Mouse (Mus musculus) forebrain, embryonic 16.5 days (tissue): ENCODE data around the gene Ptpre. TPM values are rescaled to one million over a fixed set of nuclear protein-coding genes. Genes with fewer than 3 reads are reported as not detected.
A peak's percentile ranks its signal among the peaks of the same experiment; 100 is the strongest.
"Not testable (repeated sequence)": the region's sequence is repeated elsewhere in the genome, so short reads cannot be mapped to it uniquely, and the experiment has no call there.

Experiments used
- ATAC-seq: fragments of 200-750 bp; cut with Nextera tagmentation; 2 replicates; pipeline ENCODE4 v1.8.0; 2017; ENCODE audit warnings: mild to moderate bottlenecking, moderate library complexity
- H3K27ac ChIP-seq: fragments of 300-500 bp; sonication (generic); 2 replicates; pipeline ENCODE4 v1.5.1; 2014; ENCODE audit warnings: low read length, control low read depth
- H3K27me3 ChIP-seq: fragments of 300-500 bp; sonication (generic); replicated peaks from 2 replicates; pipeline ENCODE4 v1.6.1; 2014; ENCODE audit warnings: low read length; ENCODE audit not compliant: control insufficient read depth, insufficient read depth
- H3K36me3 ChIP-seq: fragments of 300-500 bp; sonication (generic); 2 replicates; pipeline ENCODE4 v1.6.1; 2014; ENCODE audit not compliant: control insufficient read depth, insufficient read depth
- H3K4me1 ChIP-seq: fragments of 300-500 bp; sonication (generic); replicated peaks from 2 replicates; pipeline ENCODE4 v1.6.1; 2014; ENCODE audit warnings: low read length; ENCODE audit not compliant: control insufficient read depth, insufficient read depth
- H3K4me2 ChIP-seq: fragments of 300-500 bp; sonication (generic); 2 replicates; pipeline ENCODE4 v1.6.1; 2014; ENCODE audit warnings: mild to moderate bottlenecking, low read length, control low read depth
- H3K4me3 ChIP-seq: fragments of 300-500 bp; sonication (generic); replicated peaks from 2 replicates; pipeline ENCODE4 v1.5.1; 2014; ENCODE audit warnings: mild to moderate bottlenecking, low read length, control low read depth
- H3K9ac ChIP-seq: fragments of 300-500 bp; sonication (generic); replicated peaks from 2 replicates; pipeline ENCODE4 v1.6.1; 2014; ENCODE audit warnings: low read depth, low read length, control low read depth
- H3K9me3 ChIP-seq: fragments of 300-500 bp; sonication (generic); 2 replicates; pipeline ENCODE4 v1.6.1; 2016; ENCODE audit warnings: low read length; ENCODE audit not compliant: control insufficient read depth
- WGBS: fragments of 180-500 bp; shearing (Covaris S2); extraction: QIAGEN DNeasy Blood & Tissue Kit; methylation state at CpG from one replicate; pipeline ENCODE4 v1.1.7; 2014; 5-methylcytosine and 5-hydroxymethylcytosine counted together
- polyA plus RNA-seq: library from polyadenylated mRNA; unstranded; fragments of >200 nt; fragmentation: Nextera tagmentation; extraction: Ambion mirVana; gene quantifications from 2 replicates; pipeline ENCODE4 v1.2.1, GENCODE M21; 2015

Ptpre gene
- polyA plus RNA-seq = 2.0 and 4.5 TPM in 2 replicates

DNA sequence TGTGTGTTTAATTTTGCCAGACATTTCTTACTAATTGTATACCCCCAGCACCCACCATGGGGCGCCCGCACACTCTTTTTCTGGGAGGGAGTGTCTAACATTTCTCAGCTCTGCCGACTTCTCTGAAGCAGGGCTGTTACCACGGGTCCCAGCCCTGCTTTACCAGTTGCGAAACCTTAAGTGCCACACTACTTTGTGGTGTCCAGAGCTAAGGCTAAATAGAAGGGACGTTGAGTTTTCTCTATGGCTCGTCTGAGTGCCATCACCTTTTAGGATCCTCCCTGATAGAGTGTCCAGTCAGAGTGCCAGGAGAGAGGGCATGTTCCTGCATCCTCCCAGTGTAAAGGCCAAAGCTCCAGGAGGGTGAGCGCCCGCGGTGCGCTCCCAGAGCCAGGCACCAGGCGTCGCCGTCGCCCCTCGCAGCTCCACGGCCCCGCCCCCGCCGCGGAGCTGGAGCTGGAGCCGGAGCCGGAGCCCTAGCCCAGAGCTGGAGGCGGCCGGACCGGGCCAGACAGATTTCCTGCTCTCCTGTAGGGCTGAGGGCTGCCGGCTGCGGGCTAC lies at the start of gene Ptpre:
Gene Ptpre, plus strand, starts transcription at position 141 of the 561 bp plus-strand sequence.
- H3K4me2 ChIP-seq = peak within 1 kb of the TSS; percentile 94
- ATAC-seq = peak; percentile 97
- H3K27ac ChIP-seq = no peak within 1 kb of the TSS
- H3K27me3 ChIP-seq = 0 out of 2 replicates have a peak, but pooled peaks cover 3% of the 10 kb centered on the region
- H3K4me1 ChIP-seq = peaks cover 7% of the 10 kb centered on the region
- H3K9ac ChIP-seq = peak within 1 kb of the TSS; percentile 67
- no peaks in the 10 kb centered on the region for H3K9me3 ChIP-seq
- H3K36me3 ChIP-seq = no peaks in the 10 kb centered on the region
- WGBS = 5% methylated on average over 28 of the region's 28 CpGs
- peak within 1 kb of the TSS; percentile 60 for H3K4me3 ChIP-seq

DNA sequence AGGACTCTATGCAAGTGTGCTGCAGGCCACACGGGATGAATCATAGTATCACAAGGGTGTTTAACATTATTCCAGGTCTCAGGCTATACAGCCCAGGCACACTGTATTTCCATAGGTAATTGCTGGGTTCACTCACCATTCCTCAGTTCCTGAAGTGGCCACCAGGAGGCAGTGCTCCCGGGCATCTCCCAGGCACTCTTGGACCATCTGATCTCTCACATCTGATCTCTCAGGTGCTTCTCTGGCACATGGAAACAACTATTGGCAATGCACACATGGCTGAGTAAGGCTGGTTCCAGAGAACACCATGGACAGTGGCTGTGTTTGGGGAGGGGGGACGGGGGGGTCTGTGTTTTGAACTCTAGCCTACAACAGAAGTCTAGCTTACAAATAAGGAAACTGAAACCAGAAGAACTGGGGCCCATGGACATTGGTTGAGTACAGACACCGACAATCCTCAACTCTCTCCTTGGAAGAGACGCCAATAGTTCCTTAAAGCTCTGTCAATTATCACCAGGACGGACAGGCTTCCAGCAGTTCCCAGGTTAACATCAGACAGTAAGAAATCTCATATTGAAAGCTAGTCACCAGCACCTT lies 49.0 kb upstream of the Ptpre start:
- no peak overlapping the region for H3K4me2 ChIP-seq
- no peaks in the 10 kb centered on the region; the same call in 1 of the 2 replicates for H3K27me3 ChIP-seq
- H3K27ac ChIP-seq = no peak overlapping the region
- WGBS = 66% methylated on average over 6 of the region's 6 CpGs
- ATAC-seq = no peak
- H3K36me3 ChIP-seq = no peaks in the 10 kb centered on the region
- no peak overlapping the region for H3K9ac ChIP-seq
- H3K4me3 ChIP-seq = no peak overlapping the region
- H3K4me1 ChIP-seq = peaks cover 18% of the 10 kb centered on the region
- H3K9me3 ChIP-seq = 0 out of 2 replicates have a peak, but pooled peaks cover 2% of the 10 kb centered on the region

DNA sequence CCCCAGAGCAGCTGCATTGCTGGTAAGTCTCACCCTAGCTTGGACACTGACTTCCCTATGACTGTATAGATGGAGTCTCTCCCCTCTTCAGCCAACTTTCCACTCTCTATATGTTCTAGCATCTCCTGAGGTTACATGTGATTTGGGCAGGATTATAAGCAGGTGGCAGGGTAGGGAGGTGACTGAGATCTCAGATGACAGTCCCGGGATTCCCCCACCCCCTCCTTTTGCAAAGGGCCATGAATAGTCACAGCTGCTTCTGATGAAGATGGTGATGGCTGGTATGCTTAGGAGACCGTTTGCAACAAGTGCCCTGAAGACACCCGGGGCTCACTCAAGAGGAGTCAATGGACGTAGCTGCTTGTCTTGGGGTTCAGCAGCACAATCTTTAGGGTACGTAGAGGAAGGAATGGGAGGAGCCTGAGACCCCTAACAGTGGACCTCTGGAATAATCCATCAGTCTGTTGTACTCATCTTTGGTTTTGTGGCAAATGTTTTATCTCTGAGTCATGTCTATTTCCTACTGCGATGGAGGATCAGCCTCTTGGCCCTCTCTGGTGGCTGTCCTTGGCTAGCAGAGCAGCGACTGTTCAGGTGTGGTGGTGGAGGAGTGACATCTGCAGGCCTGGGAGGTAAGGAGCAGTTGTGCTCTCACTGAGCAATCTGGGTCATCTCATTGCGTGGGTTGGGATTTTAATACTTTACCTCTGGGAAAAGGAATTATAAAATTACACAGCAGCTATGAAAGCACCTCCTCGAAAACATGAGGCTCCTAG lies 47.4 kb upstream of the Ptpre start:
- Histone ChIP-seq H3K4me1 (peaks cover 15% of the 10 kb centered on the region), H3K9me3 (0 out of 2 replicates have a peak, but pooled peaks cover 2% of the 10 kb centered on the region), H3K4me2 (no peak overlapping the region), H3K9ac (no peak overlapping the region), H3K4me3 (no peak overlapping the region), H3K27ac (no peak overlapping the region), H3K36me3 (no peaks in the 10 kb centered on the region), H3K27me3 (no peaks in the 10 kb centered on the region)
- no peak for ATAC-seq
- 82% methylated on average over 9 of the region's 9 CpGs for WGBS

DNA sequence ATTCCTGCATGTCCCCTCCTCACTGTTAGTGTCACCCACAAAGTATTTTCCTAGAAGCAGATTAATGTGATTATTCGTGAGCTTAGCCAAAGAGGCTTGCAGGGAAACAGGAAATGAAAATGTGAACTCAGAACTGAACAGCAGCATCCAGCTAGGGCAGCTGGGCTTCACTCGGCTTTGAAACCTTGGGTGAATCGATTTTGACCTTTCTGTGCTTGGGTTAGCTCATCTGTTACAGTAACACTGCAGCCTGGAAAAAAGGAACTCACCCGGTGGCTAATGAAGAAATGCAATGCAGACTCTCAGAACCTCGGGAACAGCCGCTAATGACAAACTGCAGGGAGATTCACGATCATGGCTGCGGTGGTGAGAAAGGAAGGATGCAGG lies 46.8 kb upstream of the Ptpre start:
- Histone ChIP-seq H3K4me1 (peaks cover 9% of the 10 kb centered on the region), H3K27ac (no peak overlapping the region), H3K9me3 (0 out of 2 replicates have a peak, but pooled peaks cover 2% of the 10 kb centered on the region), H3K9ac (no peak overlapping the region), H3K27me3 (no peaks in the 10 kb centered on the region), H3K4me2 (no peak overlapping the region), H3K4me3 (no peak overlapping the region), H3K36me3 (no peaks in the 10 kb centered on the region)
- WGBS = 78% methylated on average over 8 of the region's 8 CpGs
- no peak for ATAC-seq

DNA sequence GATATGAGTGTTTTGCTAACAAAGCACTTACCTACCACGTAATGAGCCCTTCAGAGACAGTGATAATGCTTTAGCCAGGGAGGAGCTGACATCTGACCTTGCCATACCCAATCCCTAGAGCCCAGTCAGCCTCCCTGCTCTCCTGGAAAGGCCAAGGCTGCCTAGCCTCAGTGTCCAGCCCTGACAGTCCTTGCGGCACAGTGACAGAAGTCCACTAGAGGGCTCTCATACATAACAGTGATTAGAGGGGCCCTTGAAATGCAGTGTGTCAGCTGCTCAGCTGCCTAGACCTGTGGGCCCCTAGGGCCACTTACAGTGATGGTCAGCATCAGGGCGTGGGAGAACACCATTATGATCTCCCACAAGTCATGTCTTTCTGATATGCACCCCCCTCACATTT lies 42.0 kb upstream of the Ptpre start:
- no peaks in the 10 kb centered on the region for H3K4me1 ChIP-seq
- no peak overlapping the region for H3K4me2 ChIP-seq
- H3K9ac ChIP-seq = no peak overlapping the region
- no peak overlapping the region for H3K27ac ChIP-seq
- no peaks in the 10 kb centered on the region for H3K27me3 ChIP-seq
- WGBS = 39% methylated on average over 3 of the region's 3 CpGs
- H3K36me3 ChIP-seq = no peaks in the 10 kb centered on the region
- no peak for ATAC-seq
- H3K9me3 ChIP-seq = 0 out of 2 replicates have a peak, but pooled peaks cover 2% of the 10 kb centered on the region
- H3K4me3 ChIP-seq = no peak overlapping the region

DNA sequence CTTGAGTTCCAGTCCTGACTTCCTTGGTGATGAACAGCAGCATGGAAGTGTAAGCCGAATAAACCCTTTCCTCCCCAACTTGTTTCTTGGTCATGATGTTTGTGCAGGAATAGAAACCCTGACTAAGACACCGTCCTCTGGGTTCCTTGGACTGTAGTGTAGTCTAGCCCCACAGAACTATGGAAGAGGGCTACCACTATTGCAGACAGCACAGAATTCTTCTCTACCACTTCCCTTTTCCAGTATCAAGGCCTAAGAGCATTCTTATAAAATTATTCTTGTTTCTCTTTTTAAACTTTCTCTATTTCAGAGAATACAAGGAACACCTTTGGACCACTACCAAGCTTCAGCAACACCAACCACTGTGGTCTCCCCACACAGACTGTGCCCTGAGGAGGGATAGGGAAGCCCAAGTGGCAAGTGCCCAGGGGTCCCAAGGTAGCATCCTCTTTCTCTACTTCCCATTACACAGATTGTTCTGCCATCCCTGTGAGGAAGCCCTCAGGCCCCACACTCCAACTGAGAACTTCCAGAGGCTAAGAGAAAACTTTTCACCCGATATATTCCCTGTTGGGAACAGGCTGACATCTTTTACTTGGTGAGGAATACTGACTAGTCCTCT lies 38.6 kb upstream of the Ptpre start:
- Histone ChIP-seq H3K9me3 (no peaks in the 10 kb centered on the region), H3K4me1 (no peaks in the 10 kb centered on the region), H3K9ac (no peak overlapping the region), H3K27me3 (no peaks in the 10 kb centered on the region), H3K4me3 (no peak overlapping the region), H3K36me3 (no peaks in the 10 kb centered on the region), H3K27ac (no peak overlapping the region), H3K4me2 (no peak overlapping the region)
- no peak for ATAC-seq
- 87% methylated on average over 2 of the region's 3 CpGs for WGBS

DNA sequence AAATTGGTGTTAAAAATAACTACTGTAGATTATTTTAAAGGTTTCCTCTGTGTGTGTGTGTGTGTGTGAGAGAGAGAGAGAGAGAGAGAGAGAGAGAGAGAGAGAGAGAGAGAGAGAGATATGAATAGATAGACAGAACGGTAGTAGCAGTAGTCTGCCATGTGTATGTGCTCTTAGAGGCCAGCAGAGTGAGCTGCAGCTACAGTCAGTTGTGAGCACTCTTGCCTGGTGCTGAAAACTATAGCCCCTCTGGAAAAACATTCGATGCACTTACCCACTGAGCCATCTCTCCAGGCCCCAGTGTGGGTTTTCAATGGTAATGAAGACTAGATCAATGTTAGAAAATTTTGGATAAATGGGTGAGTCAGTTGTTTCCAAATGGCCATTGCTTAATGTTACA lies 37.9 kb upstream of the Ptpre start:
- Histone ChIP-seq H3K4me2 (no peak overlapping the region), H3K9me3 (no peaks in the 10 kb centered on the region), H3K27me3 (no peaks in the 10 kb centered on the region), H3K36me3 (no peaks in the 10 kb centered on the region), H3K4me1 (no peaks in the 10 kb centered on the region), H3K4me3 (no peak overlapping the region), H3K9ac (no peak overlapping the region), H3K27ac (no peak overlapping the region)
- 53% methylated on average over 2 of the region's 2 CpGs for WGBS
- no peak for ATAC-seq

DNA sequence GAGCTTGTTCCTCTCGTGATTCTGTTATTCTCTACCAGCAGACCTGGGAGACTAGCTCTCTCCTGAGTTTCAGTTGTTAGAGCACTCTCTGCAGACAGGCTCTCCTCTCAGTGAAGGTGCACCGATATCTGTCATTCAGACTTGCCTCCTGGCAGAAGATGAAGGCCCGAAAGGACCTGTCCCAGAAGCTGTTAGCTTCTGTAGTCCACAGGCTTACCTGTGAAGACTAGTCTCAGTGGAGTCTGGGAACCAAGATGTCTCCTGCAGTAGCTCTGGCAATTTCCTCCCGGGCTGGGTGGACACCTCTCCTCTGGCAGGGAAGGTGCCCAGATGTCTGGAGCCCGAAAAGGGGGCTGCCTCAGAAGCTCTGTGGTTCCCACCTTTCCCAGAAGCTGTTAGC lies 30.8 kb upstream of the Ptpre start:
- not testable (repeated sequence) for H3K9ac ChIP-seq, H3K4me2 ChIP-seq, H3K36me3 ChIP-seq, H3K27ac ChIP-seq, H3K4me1 ChIP-seq, H3K4me3 ChIP-seq, ATAC-seq, H3K9me3 ChIP-seq, H3K27me3 ChIP-seq
- WGBS = 90% methylated on average over 5 of the region's 5 CpGs

DNA sequence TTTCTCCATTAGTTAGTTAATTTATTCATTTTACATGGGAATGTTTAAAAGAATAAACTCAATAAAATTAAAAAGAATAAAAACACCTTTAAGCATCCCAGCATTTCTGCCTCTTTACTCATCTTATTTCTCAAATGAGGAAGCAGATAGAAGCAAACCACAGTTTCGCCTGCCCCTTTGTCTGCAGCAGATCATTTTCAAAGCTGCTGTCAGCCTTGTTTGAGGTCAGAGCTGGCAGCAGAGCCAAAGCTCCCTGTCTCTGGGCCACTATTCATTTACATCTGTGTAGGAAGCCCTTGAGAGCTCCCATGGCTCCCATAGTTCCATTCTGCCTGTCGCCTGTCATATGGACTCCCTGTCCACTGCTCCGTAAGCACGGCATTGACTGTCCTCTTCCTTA lies 28.7 kb upstream of the Ptpre start:
- Histone ChIP-seq H3K27me3 (no peaks in the 10 kb centered on the region), H3K36me3 (no peaks in the 10 kb centered on the region), H3K4me3 (no peak overlapping the region), H3K9ac (no peak overlapping the region), H3K27ac (no peak overlapping the region), H3K4me2 (no peak overlapping the region), H3K9me3 (no peaks in the 10 kb centered on the region), H3K4me1 (no peaks in the 10 kb centered on the region)
- ATAC-seq = no peak
- WGBS = 73% methylated on average over 4 of the region's 4 CpGs
